Mouse (Mus musculus) cerebellum, adult 2 months (tissue): Measurements from ENCODE around the gene Hpd.
"Not testable (repeated sequence)": the region's sequence is repeated elsewhere in the genome, so short reads cannot be mapped to it uniquely, and the experiment has no call there.

Source experiments
- CTCF ChIP-seq: fragments of 200-500 bp; IDR thresholded peaks from 2 replicates; pipeline ENCODE4 v1.5.1; 2011; ENCODE audit warnings: low read depth, mild to moderate bottlenecking, control low read depth, low read length, moderate library complexity, borderline replicate concordance; ENCODE audit not compliant: insufficient read depth
- POLR2A ChIP-seq: fragments of 200-500 bp; IDR thresholded peaks from 2 replicates; pipeline ENCODE4 v1.6.1; 2011; ENCODE audit warnings: low read length, control low read depth, borderline replicate concordance; ENCODE audit not compliant: insufficient read depth

DNA sequence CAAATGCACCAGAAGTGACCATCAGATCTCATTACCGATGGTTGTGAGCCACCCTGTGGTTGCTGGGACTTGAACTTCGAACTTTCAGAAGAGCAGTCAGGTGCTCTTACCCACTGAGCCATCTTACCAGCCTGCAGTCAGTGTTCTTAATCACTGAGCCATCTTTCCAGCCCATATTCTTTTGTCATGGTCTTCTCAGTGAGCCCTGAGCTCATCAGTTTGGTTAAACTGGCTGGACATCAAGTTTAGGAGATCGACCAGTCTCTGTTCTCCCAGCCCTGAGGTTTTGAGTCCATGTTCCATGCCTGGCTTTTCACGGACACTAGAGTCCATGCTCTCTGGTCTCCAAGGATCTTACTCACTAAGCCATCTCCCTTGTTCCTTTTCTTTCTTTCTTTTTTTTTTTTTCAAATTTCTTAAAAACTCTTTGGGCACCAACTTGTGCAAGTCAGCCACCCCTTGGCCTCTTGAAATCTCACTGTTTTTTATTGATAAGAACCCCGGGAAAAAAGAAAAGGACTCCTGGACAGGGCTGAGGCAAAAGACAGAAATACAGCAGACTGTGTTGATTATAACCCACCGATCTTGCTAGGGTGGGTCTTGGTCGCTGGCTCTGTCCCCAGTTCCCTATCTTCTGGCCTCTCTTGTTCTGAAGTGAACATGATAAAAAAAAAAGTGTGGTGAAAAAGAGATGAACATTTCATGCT is 18.4 kb upstream of the Hpd start:
- TF ChIP-seq POLR2A, CTCF: not testable (repeated sequence)
